Comparison of ENCODE assay signal across 10 mouse cellular contexts in the genomic region with DNA sequence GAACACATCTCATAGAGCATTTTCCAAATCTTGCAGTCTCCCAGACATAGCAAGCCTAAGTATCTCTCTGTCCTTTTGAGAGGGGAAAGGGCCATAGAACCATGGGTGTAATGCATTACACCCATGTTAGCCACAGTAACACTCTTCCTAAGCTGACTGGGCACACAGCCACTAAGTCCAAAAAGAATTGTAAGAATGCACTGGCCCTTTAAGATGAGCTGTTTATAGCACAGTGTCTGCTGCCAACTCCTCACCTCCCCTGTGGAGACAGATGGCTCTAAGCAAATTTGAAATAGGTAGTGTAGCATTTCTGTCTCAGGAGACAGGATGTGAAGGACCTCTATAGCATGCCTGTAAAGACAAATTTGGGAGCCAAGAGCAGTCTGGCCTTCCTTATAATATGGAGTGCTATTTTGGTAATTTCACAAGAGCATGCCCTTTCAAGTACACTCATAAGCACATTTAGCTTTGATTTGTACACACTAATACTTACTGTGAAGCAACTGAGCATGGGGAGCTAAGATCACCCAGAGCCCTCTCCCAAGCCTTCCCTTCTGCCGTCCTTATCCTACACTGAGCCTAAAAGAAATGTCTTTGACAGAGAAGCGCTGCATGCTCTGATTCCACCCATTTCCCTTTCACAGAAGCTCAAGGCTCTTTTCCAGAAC.
DNase-seq lines count a peak whose midpoint lies in the region; ATAC-seq and TF ChIP-seq lines count a peak whose summit lies in the region.
"Had no signal": no experiment of that assay in that cellular context is flagged by ENCODE, and none has a peak within 500 bp of the region (broad histone marks: within the 10 kb centered on the region; RNA-seq: fewer than 3 reads in every experiment).

No protein-coding gene starts in this region.

- TF ChIP-seq POLR2A in thymus, adult 2 months (IDR thresholded peaks at IDR 0.05; ENCODE audit: control insufficient read depth, extremely low read depth, insufficient read depth, low read length, poor library complexity), result no peak

- H3K4me3 ChIP-seq in hindbrain, embryonic 16.5 days (ENCODE audit: low read length), result no peak overlapping the region
- H3K4me3 ChIP-seq in hindbrain, embryonic 10.5 days, result no peak overlapping the region
- H3K4me3 ChIP-seq in heart, embryonic 11.5 days (ENCODE audit: low read depth, low read length), result no peak overlapping the region
- no peak overlapping the region for H3K4me3 ChIP-seq in kidney, embryonic 14.5 days (ENCODE audit: low read length)
- H3K4me3 ChIP-seq in thymus, adult 2 months (ENCODE audit: control insufficient read depth, insufficient read depth, low read length), result no peak overlapping the region
- H3K4me3 ChIP-seq: embryonic facial prominence, embryonic 13.5 days; liver, embryonic 13.5 days had no signal

- no peaks in the 10 kb centered on the region for H3K36me3 ChIP-seq in hindbrain, embryonic 16.5 days (ENCODE audit: control insufficient read depth, insufficient read depth, low read length)
- no peaks in the 10 kb centered on the region for H3K36me3 ChIP-seq in hindbrain, embryonic 10.5 days
- no peaks in the 10 kb centered on the region for H3K36me3 ChIP-seq in heart, embryonic 11.5 days (ENCODE audit: control insufficient read depth, insufficient read depth, low read length)
- H3K36me3 ChIP-seq in kidney, embryonic 14.5 days (ENCODE audit: control insufficient read depth, insufficient read depth, low read length), result no peaks in the 10 kb centered on the region
- H3K36me3 ChIP-seq in thymus, adult 2 months (ENCODE audit: control insufficient read depth, insufficient read depth, low read length), result no peaks in the 10 kb centered on the region
- H3K36me3 ChIP-seq: embryonic facial prominence, embryonic 13.5 days; liver, embryonic 13.5 days had no signal

- no peak overlapping the region for H3K9ac ChIP-seq in hindbrain, embryonic 16.5 days (ENCODE audit: low read depth, low read length)
- H3K9ac ChIP-seq in heart, embryonic 11.5 days (ENCODE audit: low read depth, low read length), result no peak overlapping the region
- H3K9ac ChIP-seq in kidney, embryonic 14.5 days (ENCODE audit: low read depth, low read length), result no peak overlapping the region
- H3K9ac ChIP-seq: embryonic facial prominence, embryonic 13.5 days; liver, embryonic 13.5 days had no signal

- H3K27ac ChIP-seq in hindbrain, embryonic 16.5 days (ENCODE audit: low read depth, low read length), result no peak overlapping the region
- no peak overlapping the region for H3K27ac ChIP-seq in hindbrain, embryonic 10.5 days
- H3K27ac ChIP-seq in heart, embryonic 11.5 days (ENCODE audit: low read depth, low read length), result peak overlapping the region; percentile 66
- no peak overlapping the region for H3K27ac ChIP-seq in kidney, embryonic 14.5 days (ENCODE audit: low read depth, low read length)
- no peak overlapping the region for H3K27ac ChIP-seq in thymus, adult 2 months (ENCODE audit: control insufficient read depth, insufficient read depth, low read length)
- H3K27ac ChIP-seq: embryonic facial prominence, embryonic 13.5 days; liver, embryonic 13.5 days had no signal

- H3K4me1 ChIP-seq in hindbrain, embryonic 16.5 days (ENCODE audit: control insufficient read depth, insufficient read depth, low read depth, low read length), result peaks cover 8% of the 10 kb centered on the region
- peaks cover 11% of the 10 kb centered on the region; the same call in 1 of the 2 replicates for H3K4me1 ChIP-seq in hindbrain, embryonic 10.5 days (replicated peaks)
- H3K4me1 ChIP-seq in heart, embryonic 11.5 days (ENCODE audit: control insufficient read depth, insufficient read depth, low read length), result peaks cover 4% of the 10 kb centered on the region; the same call in 1 of the 2 replicates
- H3K4me1 ChIP-seq in kidney, embryonic 14.5 days (ENCODE audit: control insufficient read depth, insufficient read depth, low read length), result no peaks in the 10 kb centered on the region; the same call in 1 of the 2 replicates
- no peaks in the 10 kb centered on the region for H3K4me1 ChIP-seq in thymus, adult 2 months (replicated peaks; ENCODE audit: control insufficient read depth, insufficient read depth, low read length)
- H3K4me1 ChIP-seq: liver, embryonic 13.5 days had no signal

- peaks cover 5% of the 10 kb centered on the region for H3K9me3 ChIP-seq in hindbrain, embryonic 16.5 days (ENCODE audit: control insufficient read depth, low read length)
- peaks cover 7% of the 10 kb centered on the region; the same call in 1 of the 2 replicates for H3K9me3 ChIP-seq in hindbrain, embryonic 10.5 days
- H3K9me3 ChIP-seq in heart, embryonic 11.5 days (replicated peaks; ENCODE audit: control insufficient read depth, low read length), result no peaks in the 10 kb centered on the region
- no peaks in the 10 kb centered on the region for H3K9me3 ChIP-seq in kidney, embryonic 14.5 days (ENCODE audit: control insufficient read depth, low read length)
- H3K9me3 ChIP-seq: liver, embryonic 13.5 days had no signal

- peak; percentile 64; the same call in 1 of the 2 replicates for ATAC-seq in hindbrain, embryonic 16.5 days
- no peak for ATAC-seq in heart, embryonic 11.5 days (replicated peaks; ENCODE audit: insufficient number of reproducible peaks, low FRiP score, low TSS enrichment)
- ATAC-seq in kidney, embryonic 14.5 days (ENCODE audit: low FRiP score, low TSS enrichment), result no peak

- no peak for TF ChIP-seq CTCF in thymus, adult 2 months (IDR thresholded peaks at IDR 0.05; ENCODE audit: borderline replicate concordance, control insufficient read depth, extremely low read depth, insufficient read depth, low read length, poor library complexity)

- WGBS in hindbrain, embryonic 16.5 days, result 73% methylated on average over 2 of the region's 2 CpGs
- 83% methylated on average over 2 of the region's 2 CpGs for WGBS in hindbrain, embryonic 10.5 days
- whole genome bisulfite sequencing in heart, embryonic 11.5 days (ENCODE audit: insufficient replicate concordance), result 60% methylated on average over 2 of the region's 2 CpGs
- WGBS in kidney, embryonic 14.5 days, result 82% methylated on average over 2 of the region's 2 CpGs
- WGBS in thymus, adult 2 months, result 89% methylated on average over 2 of the region's 2 CpGs

- no peak for DNase-seq in hindbrain, embryonic 10.5 days (ENCODE audit: low spot score)
- peak; percentile 92 for DNase-seq in cerebellum, adult 11-12 months
- peak; percentile 35 for DNase-seq in lung, postnatal 36 days
- no peak for DNase-seq in thymus, adult 2 months
- DNase-seq in adrenal gland, postnatal 14 days, result no peak
- DNase-seq: liver, embryonic 13.5 days had no signal

- H3K4me2 ChIP-seq in hindbrain, embryonic 16.5 days (ENCODE audit: low read length), result no peak overlapping the region
- H3K4me2 ChIP-seq in heart, embryonic 11.5 days, result no peak overlapping the region
- H3K4me2 ChIP-seq in kidney, embryonic 14.5 days (replicated peaks; ENCODE audit: low read depth, low read length), result no peak overlapping the region
- H3K4me2 ChIP-seq: embryonic facial prominence, embryonic 13.5 days; liver, embryonic 13.5 days had no signal

- no peaks in the 10 kb centered on the region for H3K27me3 ChIP-seq in hindbrain, embryonic 16.5 days (replicated peaks; ENCODE audit: control insufficient read depth, insufficient read depth, low read length)
- no peaks in the 10 kb centered on the region for H3K27me3 ChIP-seq in hindbrain, embryonic 10.5 days (ENCODE audit: insufficient read depth, poor library complexity, severe bottlenecking)
- H3K27me3 ChIP-seq in heart, embryonic 11.5 days (ENCODE audit: control insufficient read depth, insufficient read depth, low read length), result no peaks in the 10 kb centered on the region
- no peaks in the 10 kb centered on the region for H3K27me3 ChIP-seq in kidney, embryonic 14.5 days (ENCODE audit: control insufficient read depth, insufficient read depth, low read length)
- H3K27me3 ChIP-seq in thymus, adult 2 months (ENCODE audit: control insufficient read depth, insufficient read depth, low read length), result no peaks in the 10 kb centered on the region
- H3K27me3 ChIP-seq: embryonic facial prominence, embryonic 13.5 days; liver, embryonic 13.5 days had no signal

Comparison
In these comparisons a context has a peak if more than half of its experiments do, and no peak if none do; other contexts are left out.
1. DNase-seq: peak in cerebellum, adult 11-12 months (single experiment) and lung, postnatal 36 days (single experiment); none in hindbrain, embryonic 10.5 days (single experiment), thymus, adult 2 months (single experiment) and adrenal gland, postnatal 14 days (single experiment).